Mouse (Mus musculus): ENCODE measurements around the gene Iqcd.

Gene Iqcd

GRCm38 (mm10) chr5:120588569-120589094 is at the start of gene Iqcd, which contains the start of gene Tpcn1:
Iqcd (plus strand) TSS chr5:120589016.
Tpcn1 (minus strand) TSS chr5:120588673.
- peak; percentile 100 for DNase-seq (ENCODE audit: inconsistent ontology term)

- DNase-seq (ENCODE audit: inconsistent ontology term), result no peak
Observed at GRCm38 (mm10) chr5:120548236-120548850, 40.5 kb upstream of the Iqcd start.

- DNase-seq (ENCODE audit: inconsistent ontology term), result no peak
Observed at GRCm38 (mm10) chr5:120550137-120550536, 38.7 kb upstream of the Iqcd start.

GRCm38 (mm10) chr5:120550673-120551072 is 38.1 kb upstream of the Iqcd start:
- no peak for DNase-seq (ENCODE audit: inconsistent ontology term)

GRCm38 (mm10) chr5:120555871-120556270 is 32.9 kb upstream of the Iqcd start:
- DNase-seq (ENCODE audit: inconsistent ontology term), result no peak

- DNase-seq (ENCODE audit: inconsistent ontology term), result no peak
Observed at GRCm38 (mm10) chr5:120558041-120558440, 30.8 kb upstream of the Iqcd start.

GRCm38 (mm10) chr5:120558762-120559161 is 30.1 kb upstream of the Iqcd start:
- DNase-seq (ENCODE audit: inconsistent ontology term), result no peak

- no peak for DNase-seq (ENCODE audit: inconsistent ontology term)
Observed at GRCm38 (mm10) chr5:120560129-120560615, 28.6 kb upstream of the Iqcd start.

- peak; percentile 94 for DNase-seq (ENCODE audit: inconsistent ontology term)
Observed at GRCm38 (mm10) chr5:120560616-120561311, 28.1 kb upstream of the Iqcd start.

- peak; percentile 33 for DNase-seq (ENCODE audit: inconsistent ontology term)
Observed at GRCm38 (mm10) chr5:120562956-120563913, 25.6 kb upstream of the Iqcd start.

GRCm38 (mm10) chr5:120563914-120564311 is 24.9 kb upstream of the Iqcd start:
- no peak for DNase-seq (ENCODE audit: inconsistent ontology term)

GRCm38 (mm10) chr5:120565171-120565905 is 23.5 kb upstream of the Iqcd start:
- peak; percentile 25 for DNase-seq (ENCODE audit: inconsistent ontology term)

GRCm38 (mm10) chr5:120566101-120566500 is 22.7 kb upstream of the Iqcd start:
- DNase-seq (ENCODE audit: inconsistent ontology term), result peak; percentile 92

- peak; percentile 85 for DNase-seq (ENCODE audit: inconsistent ontology term)
Observed at GRCm38 (mm10) chr5:120566681-120567252, 22.0 kb upstream of the Iqcd start.

- DNase-seq (ENCODE audit: inconsistent ontology term), result peak; percentile 72
Observed at GRCm38 (mm10) chr5:120567253-120567701, 21.5 kb upstream of the Iqcd start.

- DNase-seq (ENCODE audit: inconsistent ontology term), result no peak
Observed at GRCm38 (mm10) chr5:120567761-120568211, 21.0 kb upstream of the Iqcd start.

- no peak for DNase-seq (ENCODE audit: inconsistent ontology term)
Observed at GRCm38 (mm10) chr5:120568336-120568768, 20.5 kb upstream of the Iqcd start.

- no peak for DNase-seq (ENCODE audit: inconsistent ontology term)
Observed at GRCm38 (mm10) chr5:120568964-120569363, 19.9 kb upstream of the Iqcd start.

GRCm38 (mm10) chr5:120569791-120570190 is 19.0 kb upstream of the Iqcd start:
- DNase-seq (ENCODE audit: inconsistent ontology term), result no peak

GRCm38 (mm10) chr5:120570289-120570897 is 18.4 kb upstream of the Iqcd start:
- DNase-seq (ENCODE audit: inconsistent ontology term), result no peak

Data from Muller cell, postnatal 12 days (primary cell).